Mouse (Mus musculus): Measurements from ENCODE around the gene Cct8l1. TPM values are rescaled to one million over a fixed set of nuclear protein-coding genes. Genes with fewer than 3 reads are reported as not detected.
A peak's percentile ranks its signal among the peaks of the same experiment; 100 is the strongest.

Cct8l1 gene
- polyA plus RNA-seq, 1 experiment from 2014 or later, result not detected

DNA sequence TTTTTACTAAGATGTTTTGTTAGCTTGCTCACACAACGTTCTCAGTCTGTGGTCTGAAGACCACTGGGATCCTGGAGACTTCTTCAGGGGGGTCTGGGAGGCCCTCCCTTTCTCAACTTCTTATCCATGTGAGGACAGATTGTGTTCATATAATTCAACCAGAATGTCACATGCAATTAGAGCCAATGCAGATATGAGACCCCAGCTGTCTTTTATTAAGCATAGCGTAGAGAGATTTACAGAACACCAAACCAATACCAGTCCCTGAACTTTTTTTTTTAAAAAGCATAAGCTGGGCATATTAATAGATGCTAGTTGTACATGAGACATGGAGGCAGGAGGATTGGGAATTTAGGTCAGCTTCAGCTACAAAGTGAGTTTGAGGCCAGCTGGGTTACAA lies 25.8 kb downstream of the Cct8l1 start:
- Histone ChIP-seq H3K4me3 (ENCODE audit: low read depth, low read length) (no peak overlapping the region), H3K36me3 (replicated peaks; ENCODE audit: insufficient read depth, low read length) (no peaks in the 10 kb centered on the region), H3K27ac (ENCODE audit: low read depth) (no peak overlapping the region), H3K27me3 (ENCODE audit: insufficient read depth, low read length) (no peaks in the 10 kb centered on the region), H3K9me3 (ENCODE audit: low read length) (peaks cover 3% of the 10 kb centered on the region; the same call in 1 of the 2 replicates), H3K4me2 (ENCODE audit: low read depth, low read length) (no peak overlapping the region), H3K9ac (replicated peaks) (no peak overlapping the region), H3K4me1 (ENCODE audit: insufficient read depth) (no peaks in the 10 kb centered on the region)
- no peak for DNase-seq
- TF ChIP-seq EP300 (IDR thresholded peaks at IDR 0.05; ENCODE audit: low read depth) (no peak), CTCF (IDR thresholded peaks at IDR 0.05; ENCODE audit: low read depth) (no peak)
- 69% methylated on average over 2 of the region's 2 CpGs for WGBS (ENCODE audit: insufficient replicate concordance)
- no peak for ATAC-seq

GRCm38 (mm10) chr5:25544061-25544460 lies 28.2 kb downstream of the Cct8l1 start:
- Histone ChIP-seq H3K27me3 (ENCODE audit: insufficient read depth, low read length) (no peaks in the 10 kb centered on the region), H3K9ac (replicated peaks) (no peak overlapping the region), H3K4me3 (ENCODE audit: low read depth, low read length) (no peak overlapping the region), H3K36me3 (replicated peaks; ENCODE audit: insufficient read depth, low read length) (no peaks in the 10 kb centered on the region), H3K4me1 (ENCODE audit: insufficient read depth) (no peaks in the 10 kb centered on the region), H3K27ac (ENCODE audit: low read depth) (no peak overlapping the region), H3K4me2 (ENCODE audit: low read depth, low read length) (no peak overlapping the region), H3K9me3 (ENCODE audit: low read length) (no peaks in the 10 kb centered on the region; the same call in 1 of the 2 replicates)
- ATAC-seq (no peak), DNase-seq (peak; percentile 1)
- TF ChIP-seq EP300 (IDR thresholded peaks at IDR 0.05; ENCODE audit: low read depth) (no peak), CTCF (IDR thresholded peaks at IDR 0.05; ENCODE audit: low read depth) (no peak)
- WGBS (ENCODE audit: insufficient replicate concordance), result 88% methylated on average over 3 of the region's 3 CpGs

DNA sequence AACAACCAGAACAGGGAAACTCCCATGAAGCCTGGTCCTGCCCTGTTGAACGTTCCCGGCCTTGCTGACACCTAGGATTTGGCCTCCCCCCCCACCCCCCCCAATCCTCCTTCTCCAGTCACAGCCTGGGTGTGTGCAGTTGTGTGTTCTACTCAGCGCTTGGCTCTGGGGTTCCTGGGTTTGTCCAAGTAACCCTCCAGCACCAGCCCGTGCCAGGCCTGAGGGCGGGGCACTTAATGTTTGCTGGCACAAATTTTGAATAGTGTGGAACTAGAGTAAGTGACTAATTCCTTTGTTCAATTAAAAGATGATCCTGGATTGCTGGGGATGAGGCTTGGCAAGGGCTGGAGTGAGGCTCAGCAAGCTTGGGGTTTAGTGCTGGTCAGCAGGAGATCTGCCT lies 28.7 kb downstream of the Cct8l1 start:
- ATAC-seq, result no peak
- H3K4me2 ChIP-seq (ENCODE audit: low read depth, low read length), result no peak overlapping the region

GRCm38 (mm10) chr5:25546912-25547311 lies 31.0 kb downstream of the Cct8l1 start:
- no peaks in the 10 kb centered on the region for H3K4me1 ChIP-seq (ENCODE audit: insufficient read depth)
- H3K36me3 ChIP-seq (replicated peaks; ENCODE audit: insufficient read depth, low read length), result no peaks in the 10 kb centered on the region
- ATAC-seq (no peak), DNase-seq (peak; percentile 5)
- H3K27ac ChIP-seq (ENCODE audit: low read depth), result no peak overlapping the region
- no peaks in the 10 kb centered on the region; the same call in 1 of the 2 replicates for H3K9me3 ChIP-seq (ENCODE audit: low read length)
- TF ChIP-seq CTCF (IDR thresholded peaks at IDR 0.05; ENCODE audit: low read depth) (no peak), EP300 (IDR thresholded peaks at IDR 0.05; ENCODE audit: low read depth) (no peak)
- H3K4me3 ChIP-seq (ENCODE audit: low read depth, low read length), result no peak overlapping the region
- H3K4me2 ChIP-seq (ENCODE audit: low read depth, low read length), result no peak overlapping the region
- H3K27me3 ChIP-seq (ENCODE audit: insufficient read depth, low read length), result no peaks in the 10 kb centered on the region
- H3K9ac ChIP-seq (replicated peaks), result no peak overlapping the region
- WGBS (ENCODE audit: insufficient replicate concordance), result 98% methylated on average over 2 of the region's 2 CpGs

More for the DNA sequence above, 28.7 kb downstream of the Cct8l1 start:
- Histone ChIP-seq H3K4me1 (ENCODE audit: insufficient read depth) (no peaks in the 10 kb centered on the region), H3K9me3 (ENCODE audit: low read length) (no peaks in the 10 kb centered on the region; the same call in 1 of the 2 replicates), H3K36me3 (replicated peaks; ENCODE audit: insufficient read depth, low read length) (no peaks in the 10 kb centered on the region), H3K9ac (replicated peaks) (no peak overlapping the region), H3K4me3 (ENCODE audit: low read depth, low read length) (no peak overlapping the region), H3K27me3 (ENCODE audit: insufficient read depth, low read length) (no peaks in the 10 kb centered on the region), H3K27ac (ENCODE audit: low read depth) (no peak overlapping the region)
- no peak for TF ChIP-seq EP300 (IDR thresholded peaks at IDR 0.05; ENCODE audit: low read depth)
- DNase-seq, result peak; percentile 10
- 85% methylated on average over 5 of the region's 5 CpGs for WGBS (ENCODE audit: insufficient replicate concordance)

DNA sequence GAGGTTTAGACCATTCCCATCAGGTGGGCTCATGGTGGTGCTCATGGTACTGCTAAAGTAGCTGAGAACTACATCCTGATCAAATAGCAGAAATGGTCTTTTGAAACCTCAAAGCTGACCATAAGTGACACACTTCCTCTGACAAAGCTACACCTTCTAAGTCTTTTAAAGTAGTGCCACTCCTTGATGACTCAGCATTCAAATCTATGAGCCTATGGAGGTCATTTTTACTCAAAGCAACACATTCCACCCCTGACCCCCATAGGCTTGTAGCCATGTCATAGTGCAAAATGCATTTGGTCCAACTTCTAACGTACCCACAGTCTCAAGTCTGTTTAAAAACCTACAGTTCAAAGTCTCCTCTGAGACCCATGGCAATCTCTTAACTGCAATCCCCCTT lies 35.0 kb downstream of the Cct8l1 start:
- H3K4me2 ChIP-seq (ENCODE audit: low read depth, low read length), result no peak overlapping the region
- DNase-seq (peak; percentile 1), ATAC-seq (no peak)
- 78% methylated on average over 1 of the region's 1 CpGs for WGBS (ENCODE audit: insufficient replicate concordance)
- no peak overlapping the region for H3K27ac ChIP-seq (ENCODE audit: low read depth)
- H3K9ac ChIP-seq (replicated peaks), result no peak overlapping the region
- no peaks in the 10 kb centered on the region for H3K27me3 ChIP-seq (ENCODE audit: insufficient read depth, low read length)
- H3K4me1 ChIP-seq (ENCODE audit: insufficient read depth), result no peaks in the 10 kb centered on the region
- no peaks in the 10 kb centered on the region for H3K36me3 ChIP-seq (replicated peaks; ENCODE audit: insufficient read depth, low read length)
- no peak overlapping the region for H3K4me3 ChIP-seq (ENCODE audit: low read depth, low read length)
- TF ChIP-seq EP300 (IDR thresholded peaks at IDR 0.05; ENCODE audit: low read depth) (no peak), CTCF (IDR thresholded peaks at IDR 0.05; ENCODE audit: low read depth) (no peak)
- no peaks in the 10 kb centered on the region for H3K9me3 ChIP-seq (ENCODE audit: low read length)

DNA sequence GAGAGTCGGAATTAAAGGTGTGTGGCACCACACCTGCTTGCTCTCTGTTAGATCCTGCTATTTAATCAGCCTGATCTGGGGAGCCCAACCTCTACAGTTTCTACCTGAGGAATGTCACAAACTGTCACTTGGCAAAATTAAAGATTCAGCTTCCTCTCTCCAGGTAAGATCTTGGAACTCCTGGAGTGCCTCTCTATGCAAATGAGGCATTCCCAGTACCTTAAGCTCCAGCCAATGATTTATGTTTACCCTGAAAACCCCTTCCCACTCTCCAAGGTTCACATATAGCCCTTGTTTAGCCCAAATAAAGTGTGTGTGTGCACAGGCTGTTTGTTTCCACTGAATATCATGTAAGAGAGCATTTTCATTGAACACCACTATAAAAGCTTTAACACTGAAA lies 38.3 kb downstream of the Cct8l1 start:
- Histone ChIP-seq H3K36me3 (replicated peaks; ENCODE audit: insufficient read depth, low read length) (no peaks in the 10 kb centered on the region), H3K27me3 (ENCODE audit: insufficient read depth, low read length) (no peaks in the 10 kb centered on the region), H3K4me1 (ENCODE audit: insufficient read depth) (no peaks in the 10 kb centered on the region), H3K27ac (ENCODE audit: low read depth) (no peak overlapping the region), H3K9me3 (ENCODE audit: low read length) (no peaks in the 10 kb centered on the region), H3K4me2 (ENCODE audit: low read depth, low read length) (no peak overlapping the region), H3K4me3 (ENCODE audit: low read depth, low read length) (no peak overlapping the region), H3K9ac (replicated peaks) (no peak overlapping the region)
- WGBS (ENCODE audit: insufficient replicate concordance), result 83% methylated on average over 1 of the region's 1 CpGs
- no peak for ATAC-seq
- DNase-seq, result no peak
- TF ChIP-seq EP300 (IDR thresholded peaks at IDR 0.05; ENCODE audit: low read depth) (no peak), CTCF (IDR thresholded peaks at IDR 0.05; ENCODE audit: low read depth) (no peak)

DNA sequence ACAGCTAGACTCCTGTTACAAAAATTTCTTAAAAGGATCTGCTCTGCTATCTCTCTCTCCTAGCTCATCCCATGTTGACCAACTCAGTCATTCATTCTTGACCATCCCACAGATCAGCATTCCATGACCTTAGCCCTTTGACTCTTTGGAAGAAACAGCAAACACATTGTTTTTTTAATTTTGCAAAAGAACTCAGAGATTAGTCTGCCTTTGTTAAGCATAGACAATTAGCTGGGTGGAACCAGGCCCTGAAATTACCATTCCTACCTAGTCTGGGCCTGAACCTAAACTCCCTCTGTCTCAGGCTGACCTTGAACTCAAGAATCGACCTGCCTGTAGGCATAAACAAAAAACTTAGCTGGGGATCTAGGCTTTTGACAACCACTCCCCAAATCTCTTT lies 38.8 kb downstream of the Cct8l1 start:
- H3K27ac ChIP-seq (ENCODE audit: low read depth), result no peak overlapping the region
- ATAC-seq (no peak), DNase-seq (no peak)
- no peaks in the 10 kb centered on the region for H3K27me3 ChIP-seq (ENCODE audit: insufficient read depth, low read length)
- H3K9me3 ChIP-seq (ENCODE audit: low read length), result no peaks in the 10 kb centered on the region
- no peak overlapping the region for H3K4me2 ChIP-seq (ENCODE audit: low read depth, low read length)
- no peaks in the 10 kb centered on the region for H3K36me3 ChIP-seq (replicated peaks; ENCODE audit: insufficient read depth, low read length)
- TF ChIP-seq EP300 (IDR thresholded peaks at IDR 0.05; ENCODE audit: low read depth), result no peak
- no peak for TF ChIP-seq CTCF (IDR thresholded peaks at IDR 0.05; ENCODE audit: low read depth)
- no peak overlapping the region for H3K4me3 ChIP-seq (ENCODE audit: low read depth, low read length)
- H3K4me1 ChIP-seq (ENCODE audit: insufficient read depth), result no peaks in the 10 kb centered on the region
- WGBS (ENCODE audit: insufficient replicate concordance), result 28% methylated on average over 1 of the region's 1 CpGs
- H3K9ac ChIP-seq (replicated peaks), result no peak overlapping the region
